Mouse (Mus musculus): ENCODE measurements at regions not wholly inside any gene's neighbourhood (a gene's known extent, or its start where the extent isn't known, plus 50 kb on each side); places are given as distances from the start of the nearest gene placed in this dataset.

- H3K27ac ChIP-seq (ENCODE audit: insufficient read depth, low read depth, low read length) = no peak overlapping the region
- no peaks in the 10 kb centered on the region for H3K4me1 ChIP-seq (ENCODE audit: control insufficient read depth, insufficient read depth, low read length)
- H3K4me3 ChIP-seq (ENCODE audit: insufficient read depth, low read depth, low read length) = no peak overlapping the region
- 72% methylated on average over 2 of the region's 2 CpGs for WGBS
- TF ChIP-seq CTCF (IDR thresholded peaks at IDR 0.05; ENCODE audit: insufficient read depth, low read depth, low read length) (no peak), POLR2A (IDR thresholded peaks at IDR 0.05; ENCODE audit: insufficient read depth, low read depth, low read length) (no peak)
Measured at GRCm38 (mm10) chr6:107968694-107969093, 96.2 kb upstream of the Setmar start.

GRCm38 (mm10) chr6:107998921-107999690 lies 65.7 kb upstream of the Setmar start:
- Histone ChIP-seq H3K27ac (ENCODE audit: insufficient read depth, low read depth, low read length) (no peak overlapping the region), H3K4me1 (ENCODE audit: control insufficient read depth, insufficient read depth, low read length) (no peaks in the 10 kb centered on the region), H3K4me3 (ENCODE audit: insufficient read depth, low read depth, low read length) (no peak overlapping the region)
- WGBS = 76% methylated on average over 8 of the region's 8 CpGs
- TF ChIP-seq POLR2A (IDR thresholded peaks at IDR 0.05; ENCODE audit: insufficient read depth, low read depth, low read length) (no peak), CTCF (IDR thresholded peaks at IDR 0.05; ENCODE audit: insufficient read depth, low read depth, low read length) (no peak)

GRCm38 (mm10) chr6:108003231-108003630 lies 61.6 kb upstream of the Setmar start:
- Histone ChIP-seq H3K27ac (ENCODE audit: insufficient read depth, low read depth, low read length) (no peak overlapping the region), H3K4me1 (ENCODE audit: control insufficient read depth, insufficient read depth, low read length) (no peaks in the 10 kb centered on the region), H3K4me3 (ENCODE audit: insufficient read depth, low read depth, low read length) (no peak overlapping the region)
- whole genome bisulfite sequencing = 94% methylated on average over 1 of the region's 1 CpGs
- TF ChIP-seq POLR2A (IDR thresholded peaks at IDR 0.05; ENCODE audit: insufficient read depth, low read depth, low read length) (no peak), CTCF (IDR thresholded peaks at IDR 0.05; ENCODE audit: insufficient read depth, low read depth, low read length) (no peak)

GRCm38 (mm10) chr6:108008323-108008722 lies 56.5 kb upstream of the Setmar start:
- H3K27ac ChIP-seq (ENCODE audit: insufficient read depth, low read depth, low read length) = no peak overlapping the region
- no peaks in the 10 kb centered on the region for H3K4me1 ChIP-seq (ENCODE audit: control insufficient read depth, insufficient read depth, low read length)
- 53% methylated on average over 1 of the region's 1 CpGs for WGBS
- H3K4me3 ChIP-seq (ENCODE audit: insufficient read depth, low read depth, low read length) = no peak overlapping the region
- TF ChIP-seq CTCF (IDR thresholded peaks at IDR 0.05; ENCODE audit: insufficient read depth, low read depth, low read length) = no peak
- no peak for TF ChIP-seq POLR2A (IDR thresholded peaks at IDR 0.05; ENCODE audit: insufficient read depth, low read depth, low read length)
